Mouse (Mus musculus) T-cell, adult 2 months (primary cell): ENCODE data around the gene 1700028K03Rik.
A peak's percentile ranks its signal among the peaks of the same experiment; 100 is the strongest.

Source experiments
- DNase-seq: peaks from one replicate; pipeline ENCODE4 v3.0.0; 2022; ENCODE audit warnings: low spot score

Gene 1700028K03Rik

GRCm38 (mm10) chr5:107534581-107534980 lies at the start of gene 1700028K03Rik:
1700028K03Rik (plus strand) TSS chr5:107534709.
- no peak for DNase-seq

- no peak for DNase-seq
Measured at GRCm38 (mm10) chr5:107488996-107489395, 45.5 kb upstream of the 1700028K03Rik start.

GRCm38 (mm10) chr5:107491036-107491435 lies 43.5 kb upstream of the 1700028K03Rik start:
- DNase-seq = no peak

GRCm38 (mm10) chr5:107492471-107492870 lies 42.0 kb upstream of the 1700028K03Rik start:
- no peak for DNase-seq

- no peak for DNase-seq
Measured at GRCm38 (mm10) chr5:107494759-107495158, 39.8 kb upstream of the 1700028K03Rik start.

GRCm38 (mm10) chr5:107496047-107496446 lies 38.5 kb upstream of the 1700028K03Rik start:
- no peak for DNase-seq

- peak; percentile 49 for DNase-seq
Measured at GRCm38 (mm10) chr5:107497519-107498501, 36.7 kb upstream of the 1700028K03Rik start.

GRCm38 (mm10) chr5:107498806-107499310 lies 35.7 kb upstream of the 1700028K03Rik start:
- no peak for DNase-seq

GRCm38 (mm10) chr5:107499891-107500535 lies 34.5 kb upstream of the 1700028K03Rik start:
- no peak for DNase-seq

- no peak for DNase-seq
Measured at GRCm38 (mm10) chr5:107500741-107501140, 33.8 kb upstream of the 1700028K03Rik start.

GRCm38 (mm10) chr5:107507321-107507720 lies 27.2 kb upstream of the 1700028K03Rik start, which contains the start of gene Gm42669:
Gm42669 (plus strand) TSS chr5:107507621.
- no peak for DNase-seq

- no peak for DNase-seq
Measured at GRCm38 (mm10) chr5:107510503-107510902, 24.0 kb upstream of the 1700028K03Rik start.

GRCm38 (mm10) chr5:107511326-107511725 lies 23.2 kb upstream of the 1700028K03Rik start:
- no peak for DNase-seq

- DNase-seq = peak; percentile 62
Measured at GRCm38 (mm10) chr5:107513583-107513982, 20.9 kb upstream of the 1700028K03Rik start.

GRCm38 (mm10) chr5:107515453-107515852 lies 19.1 kb upstream of the 1700028K03Rik start:
- no peak for DNase-seq

GRCm38 (mm10) chr5:107516087-107516486 lies 18.4 kb upstream of the 1700028K03Rik start:
- no peak for DNase-seq

- no peak for DNase-seq
Measured at GRCm38 (mm10) chr5:107518602-107519001, 15.9 kb upstream of the 1700028K03Rik start.

- DNase-seq = no peak
Measured at GRCm38 (mm10) chr5:107521386-107521785, 13.1 kb upstream of the 1700028K03Rik start.

- no peak for DNase-seq
Measured at GRCm38 (mm10) chr5:107521897-107522296, 12.6 kb upstream of the 1700028K03Rik start.

GRCm38 (mm10) chr5:107524281-107524680 lies 10.2 kb upstream of the 1700028K03Rik start:
- DNase-seq = no peak

GRCm38 (mm10) chr5:107528856-107529255 lies 5.7 kb upstream of the 1700028K03Rik start:
- DNase-seq = no peak

- no peak for DNase-seq
Measured at GRCm38 (mm10) chr5:107533590-107533989, 919 bp upstream of the 1700028K03Rik start.

GRCm38 (mm10) chr5:107541696-107542095 lies 7.2 kb downstream of the 1700028K03Rik start:
- DNase-seq = no peak
